Mouse (Mus musculus): ENCODE results near the gene Pcbp2.

- TF ChIP-seq CTCF (IDR thresholded peaks at IDR 0.05; ENCODE audit: low read depth): no peak
- no peak for TF ChIP-seq EP300 (IDR thresholded peaks at IDR 0.05; ENCODE audit: low read depth)
Measured at GRCm38 (mm10) chr15:102528396-102528795, 58.1 kb downstream of the Pcbp2 start.

Data from liver, postnatal 0 days (tissue).